21 mouse cellular contexts compared by ENCODE assay signal in genomic region chr4:103648209-103648896, GRCm38 (mm10). TPM values are rescaled to one million over a fixed set of nuclear protein-coding genes. Genes with fewer than 3 reads are reported as not detected.
DNase-seq lines count a peak whose midpoint lies in the region; ATAC-seq lines count a peak whose summit lies in the region.
"Had no signal": no experiment of that assay in that cellular context is flagged by ENCODE, and none has a peak within 500 bp of the region (broad histone marks: within the 10 kb centered on the region; RNA-seq: fewer than 3 reads in every experiment).

No protein-coding gene starts in this region.

- H3K27me3 ChIP-seq in hindbrain, embryonic 12.5 days: no peaks in the 10 kb centered on the region
- H3K27me3 ChIP-seq in hindbrain, embryonic 13.5 days: no peaks in the 10 kb centered on the region
- no peaks in the 10 kb centered on the region for H3K27me3 ChIP-seq in forebrain, embryonic 13.5 days
- H3K27me3 ChIP-seq in limb, embryonic 13.5 days: no peaks in the 10 kb centered on the region
- H3K27me3 ChIP-seq in midbrain, embryonic 15.5 days (replicated peaks): no peaks in the 10 kb centered on the region
- H3K27me3 ChIP-seq: embryonic facial prominence, embryonic 13.5 days; liver, embryonic 12.5 days had no signal

- no peak for DNase-seq in retina, postnatal 1 day
- DNase-seq in heart, adult 9 months (ENCODE audit: low spot score in 2 of 2): no peak
- no peak for DNase-seq in frontal cortex, postnatal 36 days (ENCODE audit: low spot score in 2 of 2)
- DNase-seq: adrenal gland, adult 2 months; cerebellum, adult 11-12 months; cerebellum, postnatal 10 days; kidney, adult 2 months; left cerebral cortex, postnatal 4 days; lung, adult 18-20 months; lung, postnatal 10 days had no signal

- no peak overlapping the region for H3K4me3 ChIP-seq in hindbrain, embryonic 12.5 days
- H3K4me3 ChIP-seq in hindbrain, embryonic 13.5 days: no peak overlapping the region
- H3K4me3 ChIP-seq in forebrain, embryonic 13.5 days: no peak overlapping the region
- H3K4me3 ChIP-seq in limb, embryonic 13.5 days: no peak overlapping the region
- H3K4me3 ChIP-seq in midbrain, embryonic 15.5 days: no peak overlapping the region
- H3K4me3 ChIP-seq: embryonic facial prominence, embryonic 13.5 days; erythroblast, embryonic 14.5 days; heart, embryonic 10.5 days; liver, embryonic 12.5 days had no signal

- H3K4me1 ChIP-seq in hindbrain, embryonic 12.5 days: peaks cover 12% of the 10 kb centered on the region
- peaks cover 18% of the 10 kb centered on the region for H3K4me1 ChIP-seq in hindbrain, embryonic 13.5 days (replicated peaks)
- peaks cover 16% of the 10 kb centered on the region for H3K4me1 ChIP-seq in forebrain, embryonic 13.5 days
- H3K4me1 ChIP-seq in limb, embryonic 13.5 days: peaks cover 22% of the 10 kb centered on the region
- H3K4me1 ChIP-seq in midbrain, embryonic 15.5 days: peaks cover 11% of the 10 kb centered on the region
- H3K4me1 ChIP-seq: embryonic facial prominence, embryonic 13.5 days; heart, embryonic 10.5 days; liver, embryonic 12.5 days had no signal

- H3K9me3 ChIP-seq in hindbrain, embryonic 12.5 days (replicated peaks): no peaks in the 10 kb centered on the region
- H3K9me3 ChIP-seq in hindbrain, embryonic 13.5 days: no peaks in the 10 kb centered on the region
- no peaks in the 10 kb centered on the region for H3K9me3 ChIP-seq in forebrain, embryonic 13.5 days (replicated peaks)
- H3K9me3 ChIP-seq in limb, embryonic 13.5 days: no peaks in the 10 kb centered on the region
- no peaks in the 10 kb centered on the region for H3K9me3 ChIP-seq in midbrain, embryonic 15.5 days
- H3K9me3 ChIP-seq: embryonic facial prominence, embryonic 13.5 days; heart, embryonic 10.5 days; liver, embryonic 12.5 days had no signal

- H3K27ac ChIP-seq in hindbrain, embryonic 12.5 days: 0 out of 2 replicates have a peak overlapping the region, but pooled peaks have one; percentile 52
- no peak overlapping the region; the same call in 1 of the 2 replicates for H3K27ac ChIP-seq in hindbrain, embryonic 13.5 days
- no peak overlapping the region; the same call in 1 of the 2 replicates for H3K27ac ChIP-seq in forebrain, embryonic 13.5 days
- 0 out of 2 replicates have a peak overlapping the region, but pooled peaks have one; percentile 10 for H3K27ac ChIP-seq in limb, embryonic 13.5 days
- H3K27ac ChIP-seq in midbrain, embryonic 15.5 days: peak overlapping the region; percentile 12; the same call in 1 of the 2 replicates
- H3K27ac ChIP-seq: embryonic facial prominence, embryonic 13.5 days; heart, embryonic 10.5 days; kidney, postnatal 0 days; liver, embryonic 12.5 days had no signal

- H3K9ac ChIP-seq in hindbrain, embryonic 12.5 days: no peak overlapping the region
- H3K9ac ChIP-seq in hindbrain, embryonic 13.5 days: no peak overlapping the region
- no peak overlapping the region for H3K9ac ChIP-seq in forebrain, embryonic 13.5 days
- no peak overlapping the region for H3K9ac ChIP-seq in limb, embryonic 13.5 days
- H3K9ac ChIP-seq in midbrain, embryonic 15.5 days: no peak overlapping the region
- H3K9ac ChIP-seq: embryonic facial prominence, embryonic 13.5 days; liver, embryonic 12.5 days had no signal

- H3K36me3 ChIP-seq in hindbrain, embryonic 12.5 days: no peaks in the 10 kb centered on the region
- H3K36me3 ChIP-seq in hindbrain, embryonic 13.5 days: no peaks in the 10 kb centered on the region
- H3K36me3 ChIP-seq in forebrain, embryonic 13.5 days (ENCODE audit: poor library complexity, severe bottlenecking): no peaks in the 10 kb centered on the region
- H3K36me3 ChIP-seq in limb, embryonic 13.5 days: no peaks in the 10 kb centered on the region
- no peaks in the 10 kb centered on the region for H3K36me3 ChIP-seq in midbrain, embryonic 15.5 days (replicated peaks)
- H3K36me3 ChIP-seq: embryonic facial prominence, embryonic 13.5 days; heart, embryonic 10.5 days; liver, embryonic 12.5 days had no signal

- ATAC-seq in hindbrain, embryonic 12.5 days (ENCODE audit: low FRiP score): 0 out of 2 replicates have a peak, but pooled peaks have one; percentile 46
- ATAC-seq in hindbrain, embryonic 13.5 days (ENCODE audit: low FRiP score): no peak
- 0 out of 2 replicates have a peak, but pooled peaks have one; percentile 45 for ATAC-seq in forebrain, embryonic 13.5 days
- ATAC-seq in limb, embryonic 13.5 days (ENCODE audit: low FRiP score, low read depth): peak; percentile 76
- no peak for ATAC-seq in midbrain, embryonic 15.5 days (replicated peaks)
- ATAC-seq: liver, embryonic 12.5 days had no signal

- WGBS in hindbrain, embryonic 12.5 days: 34% methylated on average over 9 of the region's 9 CpGs
- WGBS in hindbrain, embryonic 13.5 days: 30% methylated on average over 9 of the region's 9 CpGs
- 26% methylated on average over 9 of the region's 9 CpGs for WGBS in forebrain, embryonic 13.5 days
- 19% methylated on average over 9 of the region's 9 CpGs for WGBS in limb, embryonic 13.5 days
- 12% methylated on average over 9 of the region's 9 CpGs for WGBS in midbrain, embryonic 15.5 days

- 0 out of 2 replicates have a peak overlapping the region, but pooled peaks have one; percentile 1 for H3K4me2 ChIP-seq in hindbrain, embryonic 12.5 days (replicated peaks)
- H3K4me2 ChIP-seq in hindbrain, embryonic 13.5 days: no peak overlapping the region
- H3K4me2 ChIP-seq in forebrain, embryonic 13.5 days: 0 out of 2 replicates have a peak overlapping the region, but pooled peaks have one; percentile 10
- peak overlapping the region; percentile 34 for H3K4me2 ChIP-seq in limb, embryonic 13.5 days (replicated peaks)
- no peak overlapping the region; the same call in 1 of the 2 replicates for H3K4me2 ChIP-seq in midbrain, embryonic 15.5 days
- H3K4me2 ChIP-seq: embryonic facial prominence, embryonic 13.5 days; liver, embryonic 12.5 days had no signal

RNA-seq across cellular contexts. Expression of gene Dab1, which starts 29.2 kb away (rescaled TPM):
- polyA plus RNA-seq in hindbrain, embryonic 12.5 days (2016; fragmentation: Nextera tagmentation; extraction: Ambion mirVana): 72.7 and 77.0 TPM in 2 replicates
- 69.6 and 73.5 TPM in 2 replicates for polyA plus RNA-seq in hindbrain, embryonic 13.5 days (2015; fragmentation: Nextera tagmentation; extraction: Ambion mirVana)
- 105 and 106 TPM in 2 replicates for polyA plus RNA-seq in forebrain, embryonic 13.5 days (2015; fragmentation: Nextera tagmentation; extraction: Ambion mirVana)
- 24.7 TPM in 2 replicates for polyA plus RNA-seq in limb, embryonic 13.5 days (2015; fragmentation: Nextera tagmentation; extraction: Ambion mirVana)
- polyA plus RNA-seq in midbrain, embryonic 15.5 days (2015; fragmentation: Nextera tagmentation; extraction: Ambion mirVana): 119 and 135 TPM in 2 replicates
- polyA plus RNA-seq: C2C12; erythroblast, embryonic 14.5 days had no signal

Comparison
In these comparisons a context has a peak if more than half of its experiments do, and no peak if none do; other contexts are left out.
1. ATAC-seq: peak in hindbrain, embryonic 12.5 days (single experiment), forebrain, embryonic 13.5 days (single experiment) and limb, embryonic 13.5 days (single experiment); none in hindbrain, embryonic 13.5 days (single experiment) and midbrain, embryonic 15.5 days (single experiment).
2. H3K27ac ChIP-seq: peak in hindbrain, embryonic 12.5 days (single experiment), limb, embryonic 13.5 days (single experiment) and midbrain, embryonic 15.5 days (single experiment); none in hindbrain, embryonic 13.5 days (single experiment) and forebrain, embryonic 13.5 days (single experiment).
3. H3K4me2 ChIP-seq: peak in hindbrain, embryonic 12.5 days (single experiment), forebrain, embryonic 13.5 days (single experiment) and limb, embryonic 13.5 days (single experiment); none in hindbrain, embryonic 13.5 days (single experiment) and midbrain, embryonic 15.5 days (single experiment).